Mouse (Mus musculus): ENCODE data around the gene Dut. TPM values are rescaled to one million over a fixed set of nuclear protein-coding genes. Genes with fewer than 3 reads are reported as not detected.

Dut gene
- polyA plus RNA-seq, 1 experiment from 2014 or later, result 110 TPM

DNA sequence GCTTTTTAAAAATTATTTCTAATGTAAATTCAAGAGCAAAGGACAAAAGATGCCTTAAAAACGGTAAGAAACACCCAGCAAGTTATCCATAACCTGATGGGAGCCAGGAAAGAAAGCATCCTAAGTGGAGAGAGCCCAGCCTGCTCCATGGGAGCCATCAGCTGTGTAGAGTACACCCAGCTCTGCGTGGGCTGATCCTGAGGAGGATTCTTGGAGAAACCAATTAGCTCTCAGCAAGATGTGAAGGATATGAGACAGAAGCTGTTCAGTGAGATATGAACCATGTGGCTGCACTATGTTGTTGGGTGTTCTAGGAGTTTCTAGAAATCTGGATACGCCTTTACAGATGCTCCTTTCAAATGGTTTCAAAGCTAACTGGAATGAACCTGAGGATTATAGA is 58.7 kb downstream of the Dut start:
- no peak for ATAC-seq
- 0 out of 2 replicates have a peak, but pooled peaks cover 10% of the 10 kb centered on the region for H3K36me3 ChIP-seq (ENCODE audit: control insufficient read depth, insufficient read depth, low read length)

More for the DNA sequence above, 58.7 kb downstream of the Dut start:
- H3K4me1 ChIP-seq (ENCODE audit: control insufficient read depth, insufficient read depth, low read length), result no peaks in the 10 kb centered on the region
- no peak overlapping the region for H3K9ac ChIP-seq (ENCODE audit: low read depth, low read length)
- H3K4me2 ChIP-seq (ENCODE audit: low read depth, low read length), result no peak overlapping the region
- H3K27ac ChIP-seq (ENCODE audit: low read length), result no peak overlapping the region
- 85% methylated on average over 3 of the region's 3 CpGs for WGBS
- H3K4me3 ChIP-seq (ENCODE audit: low read length), result no peak overlapping the region
- no peaks in the 10 kb centered on the region for H3K27me3 ChIP-seq (replicated peaks; ENCODE audit: control insufficient read depth, insufficient read depth, low read length)
- no peaks in the 10 kb centered on the region for H3K9me3 ChIP-seq (ENCODE audit: control insufficient read depth, low read length)

Other genes starting within 250 kb of the Dut start
- gene Slc24a5, start 179.1 kb upstream of the Dut start, polyA plus RNA-seq (2015; fragmentation: Nextera tagmentation; extraction: Ambion mirVana), result 1.2 and 1.3 TPM in 2 replicates
- 43.6 and 46.9 TPM in 2 replicates for gene Myef2, start 123.5 kb upstream of the Dut start, polyA plus RNA-seq (2015; fragmentation: Nextera tagmentation; extraction: Ambion mirVana)
- gene Ctxn2, start 110.5 kb upstream of the Dut start, polyA plus RNA-seq (2015; fragmentation: Nextera tagmentation; extraction: Ambion mirVana), result 0.17 TPM in 1 of 2 replicates, not detected in the other
- not detected in 2 replicates for gene Slc12a1, start 94.7 kb upstream of the Dut start, polyA plus RNA-seq (2015; fragmentation: Nextera tagmentation; extraction: Ambion mirVana)

Measured in intestine, embryonic 16.5 days (tissue).